Mouse (Mus musculus) MEL (cell line): ENCODE measurements around the gene Nt5dc3.

Experiments
- GATA1 ChIP-seq: IDR thresholded peaks from 2 replicates; pipeline ENCODE4 v1.6.1; 2011; ENCODE audit warnings: low read depth, low read length, improper control_type of control experiment
- HCFC1 ChIP-seq: IDR thresholded peaks from 2 replicates; pipeline ENCODE4 v1.6.1; 2012; ENCODE audit warnings: low read depth, mild to moderate bottlenecking, inconsistent platforms, low read length, improper control_type of control experiment, moderate library complexity
- POLR2A ChIP-seq, 2 experiments: IDR thresholded peaks; 2 replicates each; pipeline ENCODE4 v1.6.1; 2011 to 2012; ENCODE audit warnings: low read length in 2 of 2, mild to moderate bottlenecking in 2 of 2, control low read depth in 1 of 2, improper control_type of control experiment in 1 of 2, low read depth in 1 of 2, moderate library complexity in 1 of 2; ENCODE audit not compliant: control insufficient read depth in 1 of 2, insufficient read depth in 1 of 2, poor library complexity in 1 of 2

DNA sequence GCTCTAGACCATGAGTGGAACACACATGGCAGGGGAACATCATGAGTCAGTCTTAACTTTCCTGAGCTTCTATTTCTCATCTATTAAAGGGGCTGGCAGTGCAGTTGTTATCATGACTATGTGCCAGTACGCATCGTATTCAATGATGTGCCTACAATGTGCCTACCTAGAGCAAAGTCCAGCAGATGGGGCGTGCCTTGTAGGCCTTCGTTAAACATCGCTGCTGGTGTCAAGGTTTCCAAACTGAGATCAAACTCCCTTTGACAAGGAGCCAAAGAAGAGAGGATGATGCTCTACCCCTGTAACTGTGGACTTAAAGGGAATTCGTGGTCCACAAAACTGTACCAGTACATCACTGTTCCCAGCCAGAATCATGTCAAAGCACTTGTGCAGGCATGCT lies 83.7 kb downstream of the Nt5dc3 start:
- no peak for TF ChIP-seq POLR2A (IDR thresholded peaks at IDR 0.05; ENCODE audit: control insufficient read depth in 1 of 2, insufficient read depth in 1 of 2, low read depth in 1 of 2, low read length in 2 of 2, poor library complexity in 1 of 2)
- no peak for TF ChIP-seq HCFC1
- no peak for TF ChIP-seq GATA1
